Mouse (Mus musculus): ENCODE measurements at regions not wholly inside any gene's neighbourhood (a gene's known extent, or its start where the extent isn't known, plus 50 kb on each side); places are given as distances from the start of the nearest gene placed in this dataset.

DNA sequence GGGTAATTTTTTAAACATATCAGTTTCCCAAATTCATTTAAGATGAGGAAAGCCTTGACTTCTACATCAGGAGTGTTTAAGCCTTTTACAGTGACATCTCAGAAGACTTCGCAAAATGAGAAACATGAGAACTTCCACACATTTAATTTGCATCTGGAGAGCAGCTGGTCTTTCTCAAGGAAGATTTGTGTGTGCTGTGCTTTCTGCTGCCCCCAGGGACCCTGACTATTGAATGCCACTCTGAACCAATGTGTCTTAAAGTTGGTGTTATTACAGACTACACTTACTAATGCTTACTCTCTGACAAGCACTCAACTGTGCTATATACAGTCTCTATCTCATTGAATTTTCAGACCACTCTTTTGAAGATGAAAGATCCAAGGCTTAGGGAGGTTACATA, 703.0 kb downstream of the Rfpl4b start:
- TF ChIP-seq CTCF (IDR thresholded peaks at IDR 0.05; ENCODE audit: low read depth) (no peak), EP300 (IDR thresholded peaks at IDR 0.05; ENCODE audit: low read depth) (no peak)
